Mouse (Mus musculus): Measurements from ENCODE around the gene Rsph3b.

DNA sequence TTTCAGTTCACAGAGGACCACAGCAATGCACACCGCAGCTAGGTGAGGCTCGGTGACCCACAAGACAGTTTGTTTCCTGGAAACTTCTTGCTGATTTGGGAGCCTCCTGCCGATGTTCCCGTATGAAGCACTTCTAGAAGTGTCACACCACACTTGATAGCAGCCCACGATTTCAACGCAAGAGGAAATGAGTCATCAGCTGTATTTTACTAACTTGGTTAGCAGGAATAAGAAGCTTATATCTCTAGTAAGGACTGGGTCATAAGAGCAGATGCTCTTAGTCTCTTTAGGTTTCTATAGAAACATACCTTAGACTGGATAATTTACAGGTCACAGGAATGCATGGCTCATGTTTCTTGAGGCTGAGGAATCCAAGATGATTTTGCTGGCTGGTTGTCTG, 67.2 kb downstream of the Rsph3b start:
- TF ChIP-seq CTCF (IDR thresholded peaks at IDR 0.05; ENCODE audit: borderline replicate concordance, control insufficient read depth, extremely low read depth, insufficient read depth, low read length, poor library complexity) = no peak
- no peak for TF ChIP-seq POLR2A (IDR thresholded peaks at IDR 0.05; ENCODE audit: control insufficient read depth, extremely low read depth, insufficient read depth, low read length, poor library complexity)

All from thymus, adult 2 months (tissue).